Mouse (Mus musculus) layer of hippocampus, postnatal 10 days (tissue): Measurements from ENCODE around the gene Tnfrsf13b. TPM values are rescaled to one million over a fixed set of nuclear protein-coding genes. Genes with fewer than 3 reads are reported as not detected.
"Not testable (repeated sequence)": the region's sequence is repeated elsewhere in the genome, so short reads cannot be mapped to it uniquely, and the experiment has no call there.

ENCODE experiments used
- DNase-seq, 2 experiments: peaks; one replicate each; pipeline ENCODE4 v3.0.0; 2021; ENCODE audit warnings: low spot score in 2 of 2
- total RNA-seq, 2 experiments: library from RNA; stranded (reverse); gene quantifications; 2 replicates each; pipeline ENCODE4 v1.2.3; 2021

Tnfrsf13b gene
- total RNA-seq, 2 experiments from 2014 or later: 1.4 to 2.5 TPM

DNA sequence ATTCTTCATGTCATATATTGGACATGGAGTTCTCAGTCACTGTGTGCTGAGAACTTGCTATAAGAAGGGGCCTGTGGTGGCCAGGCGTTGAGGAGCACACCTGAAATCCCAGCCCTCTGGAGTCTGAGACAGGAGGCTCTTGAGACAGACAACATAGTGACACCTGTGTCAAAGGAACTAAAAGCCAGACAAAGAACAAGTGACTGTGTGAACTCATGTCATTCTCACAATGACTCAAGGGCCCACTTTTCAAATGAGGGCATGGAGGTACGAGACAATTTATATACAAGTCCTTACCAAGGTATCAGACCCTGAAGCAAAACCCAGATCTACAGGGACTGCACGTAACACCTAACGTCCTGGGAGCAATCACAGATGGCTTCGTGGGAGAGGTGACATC, 585 bp upstream of the Tnfrsf13b start:
- DNase-seq: no peak

DNA sequence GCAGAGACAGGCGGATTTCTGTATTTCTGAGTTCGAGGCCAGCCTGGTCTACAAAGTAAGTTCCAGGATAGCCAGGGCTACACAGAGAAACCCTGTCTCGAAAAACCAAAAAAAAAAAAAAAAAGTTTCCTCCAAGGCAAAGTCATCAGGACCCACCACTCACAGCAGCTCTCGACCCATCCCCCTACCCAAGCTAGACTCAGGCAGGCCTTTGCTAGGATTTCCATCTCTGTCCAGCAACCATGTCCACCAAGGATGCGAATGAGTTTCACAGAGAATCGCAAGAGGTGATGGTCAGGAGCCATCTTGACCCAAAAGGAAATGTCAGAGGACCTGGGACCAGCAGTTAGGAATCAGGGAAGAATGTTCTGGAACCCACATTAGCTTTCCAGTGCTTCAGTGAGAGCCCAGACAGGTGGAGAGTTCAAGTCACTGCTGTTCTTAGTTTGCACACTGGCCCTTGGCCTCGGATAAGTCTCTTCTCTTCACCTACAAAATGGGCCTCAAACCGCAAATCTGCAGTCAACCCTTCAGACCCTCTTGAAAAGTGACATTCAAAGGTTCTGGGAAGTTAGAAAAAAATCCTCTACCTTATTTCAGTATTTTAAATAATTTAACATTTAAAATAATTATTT, 983 bp downstream of the Tnfrsf13b start:
- DNase-seq: no peak

DNA sequence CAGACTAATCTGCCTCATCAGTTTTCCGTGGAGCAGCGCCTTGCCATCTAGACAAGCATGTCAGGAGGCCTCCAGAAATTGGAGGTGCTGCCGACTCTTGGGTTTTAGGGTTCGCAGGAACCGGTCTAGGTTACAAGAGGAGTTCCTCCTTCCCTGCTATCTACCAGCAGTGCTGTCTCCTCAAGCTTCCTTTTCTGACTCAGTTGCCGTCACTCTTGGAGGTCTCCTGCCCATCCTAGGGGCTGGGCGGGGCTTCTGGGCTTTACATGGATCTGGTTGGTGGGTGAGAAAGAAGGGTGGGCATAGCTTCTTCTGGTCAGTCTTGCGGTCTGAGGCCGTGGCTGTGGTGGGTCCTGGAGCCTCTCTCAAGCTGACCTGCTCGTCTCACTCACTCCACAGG, 2.8 kb downstream of the Tnfrsf13b start:
- DNase-seq: no peak

GRCm38 (mm10) chr11:61130646-61131045, 4.1 kb downstream of the Tnfrsf13b start:
- DNase-seq: not testable (repeated sequence)

DNA sequence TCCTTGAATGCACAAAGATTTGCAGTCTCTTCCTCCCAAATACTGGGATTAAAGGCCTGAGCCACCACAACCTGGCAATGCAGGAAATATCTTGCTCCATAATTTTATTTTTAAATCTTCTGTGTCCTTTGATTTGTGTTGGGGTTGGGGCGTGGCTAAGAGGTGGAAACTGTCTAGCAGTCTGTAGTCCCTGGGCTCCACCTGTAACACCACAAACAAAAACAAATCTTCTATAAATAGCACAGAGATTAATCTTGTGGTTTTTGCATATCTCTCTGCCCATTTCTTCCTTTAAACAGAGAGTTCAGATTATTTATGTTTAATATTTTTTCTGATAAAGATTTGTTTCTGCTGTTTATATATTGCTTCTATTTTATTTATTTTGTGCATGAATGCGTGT, 6.4 kb downstream of the Tnfrsf13b start:
- DNase-seq: no peak

- DNase-seq: no peak
Observed at GRCm38 (mm10) chr11:61141693-61142092, 15.1 kb downstream of the Tnfrsf13b start.

GRCm38 (mm10) chr11:61142262-61142661, 15.7 kb downstream of the Tnfrsf13b start:
- DNase-seq: no peak

DNA sequence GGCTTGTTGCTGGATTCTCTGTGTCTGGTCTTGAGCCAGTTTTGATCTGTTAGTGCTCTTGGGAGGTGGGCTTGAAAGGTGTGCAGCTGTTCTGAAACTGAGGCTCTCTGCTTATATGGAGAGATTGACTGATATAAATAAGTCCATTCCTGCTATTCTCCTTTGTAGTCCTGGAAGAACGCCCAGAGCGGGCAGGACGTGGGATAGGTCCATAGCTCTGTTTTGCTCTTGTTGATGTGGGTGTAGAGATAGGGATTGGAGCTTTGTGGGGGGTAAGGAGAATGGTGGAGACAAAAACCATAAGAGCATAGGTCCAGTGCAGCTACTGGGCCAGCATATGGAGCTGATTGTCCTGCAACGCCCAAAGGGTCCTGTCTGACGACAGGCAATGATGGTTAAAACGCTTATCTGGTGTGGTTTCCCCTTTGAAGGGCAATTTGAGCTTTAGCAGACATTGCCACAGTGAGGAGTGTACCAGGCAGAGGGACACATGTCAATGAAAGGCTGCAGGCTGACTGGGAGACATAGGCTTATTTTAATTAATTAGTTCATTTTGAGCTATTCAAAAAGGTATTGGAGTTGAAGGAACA, 16.5 kb downstream of the Tnfrsf13b start:
- no peak for DNase-seq

DNA sequence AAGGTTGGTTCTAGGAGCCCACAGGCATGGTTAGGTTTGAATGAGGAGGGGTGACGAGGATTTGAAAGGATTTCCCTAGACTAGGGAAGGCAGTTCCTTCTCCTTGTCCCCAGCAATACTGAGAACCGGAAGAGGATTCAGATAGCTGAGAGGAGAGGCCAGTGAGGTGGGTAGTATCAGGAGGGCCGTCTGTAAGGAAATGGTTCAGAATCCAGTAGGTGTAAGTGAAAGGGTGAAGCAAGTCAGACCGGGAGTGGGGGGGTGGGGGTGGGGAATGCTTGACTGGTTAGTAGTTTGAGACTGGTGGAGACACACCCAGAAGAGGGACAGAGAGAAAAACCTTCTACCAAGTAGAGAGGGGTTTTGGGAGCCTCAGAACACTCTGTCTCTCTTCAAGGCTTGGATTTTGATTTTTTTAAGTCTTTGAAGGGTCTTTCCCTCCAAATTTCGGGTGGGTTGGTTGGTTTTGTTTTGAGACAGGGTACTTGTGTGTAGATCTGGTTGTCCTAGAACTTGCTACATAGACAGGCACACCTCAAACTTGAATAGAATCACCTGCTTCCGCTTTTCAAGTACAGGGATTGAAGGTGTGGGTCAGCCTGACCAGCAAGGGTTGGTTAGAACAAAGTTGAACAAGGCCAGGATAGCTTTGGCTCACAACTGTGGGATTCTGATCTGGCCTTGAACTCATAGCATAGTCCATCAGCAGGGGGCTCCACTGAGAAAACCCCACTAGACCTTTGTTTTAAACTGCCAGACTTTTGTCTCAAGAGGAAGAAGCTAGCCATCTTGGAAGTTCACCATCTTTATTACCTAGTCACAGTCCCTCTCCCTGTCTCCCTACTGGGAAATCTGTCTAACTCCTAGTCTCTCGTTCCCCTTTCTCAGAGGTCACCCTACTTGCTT, 17.3 kb downstream of the Tnfrsf13b start:
- no peak for DNase-seq

DNA sequence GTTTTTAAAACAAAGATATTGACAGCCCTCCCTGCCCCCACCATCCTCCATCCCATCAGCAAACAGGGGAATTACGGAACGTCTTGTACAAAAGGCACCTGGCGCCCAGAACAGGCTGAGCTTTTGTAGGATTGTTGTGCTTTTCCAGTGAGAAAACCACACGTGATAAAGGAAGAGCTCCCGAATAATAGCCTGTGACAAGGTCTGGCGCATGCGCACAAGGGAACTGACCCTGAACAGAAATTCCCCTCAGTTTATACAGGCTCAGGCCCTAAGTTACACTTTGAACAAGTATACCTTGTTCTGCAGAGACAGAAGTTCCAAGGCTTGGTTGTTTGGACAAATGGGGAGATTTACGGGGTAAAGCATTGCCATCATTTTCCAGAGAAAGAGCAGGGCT, 19.0 kb downstream of the Tnfrsf13b start:
- no peak for DNase-seq

- no peak for DNase-seq
Observed at GRCm38 (mm10) chr11:61146645-61147299, 20.2 kb downstream of the Tnfrsf13b start.

GRCm38 (mm10) chr11:61147300-61147683, 20.7 kb downstream of the Tnfrsf13b start:
- peak; percentile 34 to 57 for DNase-seq

- no peak for DNase-seq
Observed at GRCm38 (mm10) chr11:61150233-61151001, 23.9 kb downstream of the Tnfrsf13b start.

DNA sequence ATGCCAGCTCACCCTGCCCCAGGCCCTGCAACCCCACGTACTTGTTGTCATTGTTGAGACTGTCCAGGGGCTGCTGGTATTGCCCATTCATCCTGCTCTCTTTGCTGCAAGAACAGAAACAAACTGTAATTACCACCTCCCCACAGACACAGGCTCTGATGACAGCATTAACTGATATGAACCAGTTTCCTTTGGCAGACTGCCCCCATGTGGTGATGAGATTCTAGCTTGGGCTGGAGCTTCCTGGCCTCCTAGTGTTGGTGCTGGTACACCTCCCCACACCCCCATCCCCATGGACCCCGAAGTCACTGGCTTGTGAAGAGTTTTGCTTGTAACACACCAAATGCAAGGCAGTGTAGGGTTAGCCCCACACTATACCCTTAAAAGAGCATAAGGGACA, 29.2 kb downstream of the Tnfrsf13b start:
- peak; percentile 54 to 64 for DNase-seq

DNA sequence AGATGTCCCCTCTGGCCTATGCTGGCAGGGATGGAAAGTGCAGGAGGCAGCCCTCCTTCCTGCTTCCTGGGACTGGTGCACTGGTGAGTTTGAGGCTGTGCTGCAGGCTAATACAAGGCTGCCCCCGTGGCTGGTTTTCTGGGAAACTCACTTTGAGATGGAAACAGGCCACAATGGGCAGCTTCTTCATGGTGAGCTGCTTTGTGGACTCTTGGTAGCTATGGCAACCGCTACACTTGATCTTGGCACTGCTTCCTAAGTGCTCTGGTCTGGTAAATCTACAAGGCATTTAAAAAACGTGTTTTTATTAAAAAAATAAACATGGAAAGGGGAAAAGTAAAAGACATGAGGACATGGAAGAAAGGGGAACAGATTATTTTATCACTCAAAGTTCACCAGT, 31.6 kb downstream of the Tnfrsf13b start:
- DNase-seq: no peak

DNA sequence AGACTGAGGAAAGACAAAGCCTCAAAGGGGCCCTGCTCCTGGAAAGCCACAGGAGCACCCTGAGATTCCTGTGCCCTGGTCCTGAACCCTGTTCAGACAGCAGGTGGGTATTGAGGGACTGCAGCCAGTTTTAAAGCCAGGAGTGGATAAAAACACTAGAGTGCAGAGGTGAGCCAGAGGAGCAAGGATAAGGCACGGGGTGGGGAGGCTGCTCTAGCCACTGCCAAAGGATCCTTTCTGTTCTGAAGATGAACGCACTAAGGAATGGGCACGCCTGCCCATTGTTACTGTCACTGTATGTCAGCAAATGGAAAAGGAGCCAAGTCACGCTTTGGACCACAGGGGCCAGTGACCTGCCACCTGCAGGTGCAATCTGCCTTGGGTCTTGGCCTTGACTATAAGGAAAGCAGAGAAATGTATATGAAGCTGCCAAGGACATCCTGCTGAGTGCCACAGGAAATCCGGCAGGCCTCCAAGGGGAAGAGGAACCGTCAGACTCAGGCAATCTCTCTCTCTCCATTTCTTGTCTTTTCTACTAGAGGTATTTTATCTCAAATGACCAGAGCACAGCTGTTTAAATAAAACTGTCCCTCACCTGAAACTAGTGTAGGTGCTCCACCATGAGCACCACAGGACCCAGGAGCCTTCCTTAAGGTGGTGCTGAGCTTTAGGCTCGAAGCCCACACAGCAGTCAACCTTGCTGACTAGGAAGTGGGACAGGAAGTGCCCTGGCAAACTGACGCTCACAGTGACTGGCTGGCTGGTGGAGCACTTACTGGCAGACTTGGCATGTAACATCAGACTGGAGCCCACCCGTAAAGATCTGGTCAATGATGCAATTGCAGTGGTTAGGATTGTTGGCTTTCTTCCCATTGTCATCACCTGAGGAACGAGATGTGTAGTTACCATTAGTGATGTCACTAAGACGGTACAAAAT, 33.5 kb downstream of the Tnfrsf13b start:
- no peak for DNase-seq

GRCm38 (mm10) chr11:61161121-61161520, 34.6 kb downstream of the Tnfrsf13b start:
- no peak for DNase-seq

DNA sequence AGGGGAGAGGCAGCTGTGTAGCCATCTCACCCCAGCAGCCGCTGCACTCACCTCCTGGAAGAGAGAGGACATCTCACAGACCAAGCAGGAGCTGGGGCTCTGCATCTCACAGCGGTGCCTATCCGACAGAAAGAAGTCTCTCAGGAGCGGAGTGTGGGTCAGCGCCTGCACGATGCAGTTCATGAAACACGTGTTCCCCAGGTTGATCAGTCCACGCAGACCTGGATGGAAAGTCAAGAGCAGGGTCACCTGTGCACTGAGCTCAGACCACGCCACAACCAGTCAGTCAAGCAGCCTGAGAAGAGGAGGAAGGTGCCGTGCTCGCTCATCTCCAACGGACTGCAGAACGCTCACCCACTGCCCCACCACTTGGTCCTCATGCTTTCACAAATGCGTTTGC, 36.2 kb downstream of the Tnfrsf13b start:
- no peak for DNase-seq

- DNase-seq: no peak
Observed at GRCm38 (mm10) chr11:61163341-61163740, 36.8 kb downstream of the Tnfrsf13b start.

DNA sequence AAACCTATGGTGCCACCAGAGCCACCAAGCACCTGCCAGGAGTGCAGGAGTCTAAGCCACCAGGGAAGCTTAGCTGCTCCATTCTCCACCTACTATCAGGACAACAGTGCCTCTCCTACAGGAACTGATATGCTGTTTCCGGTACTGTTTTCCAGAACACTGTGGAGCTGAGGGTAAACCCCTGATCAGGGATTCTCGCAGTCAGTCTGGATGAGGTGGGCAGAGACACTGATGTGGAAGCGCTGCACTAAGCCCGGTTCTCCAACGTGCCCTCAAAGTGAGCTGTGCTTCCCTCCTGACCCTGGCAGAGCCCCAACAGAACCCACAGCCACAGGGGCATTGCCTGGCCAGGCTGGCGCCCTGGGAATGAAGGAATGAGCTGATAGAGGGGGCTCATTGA, 37.8 kb downstream of the Tnfrsf13b start:
- DNase-seq: no peak
